Mouse (Mus musculus) myocyte (in vitro differentiated cells): ENCODE measurements at regions not wholly inside any gene's neighbourhood (a gene's known extent, or its start where the extent isn't known, plus 50 kb on each side); places are given as distances from the start of the nearest gene placed in this dataset.

Experiments
- CEBPB ChIP-seq: IDR thresholded peaks from 2 replicates; pipeline ENCODE4 v1.6.1; 2011; ENCODE audit warnings: mild to moderate bottlenecking, moderate library complexity; ENCODE audit not compliant: poor library complexity, insufficient read depth, severe bottlenecking
- E2F4 ChIP-seq: IDR thresholded peaks from one replicate; pipeline ENCODE4 v1.6.1; 2011; ENCODE audit warnings: mild to moderate bottlenecking, control low read depth, moderate library complexity; ENCODE audit not compliant: insufficient read depth
- MAX ChIP-seq: IDR thresholded peaks from one replicate; pipeline ENCODE4 v1.6.1; 2011; ENCODE audit warnings: low read depth, mild to moderate bottlenecking, control low read depth
- MYOD1 ChIP-seq, 3 experiments: IDR thresholded peaks; one replicate each; pipeline ENCODE4 v1.6.1; 2011; ENCODE audit warnings: control low read depth in 2 of 3, low read depth in 2 of 3, mild to moderate bottlenecking in 2 of 3, moderate library complexity in 1 of 3; ENCODE audit not compliant: insufficient read length in 2 of 3, control insufficient read depth in 1 of 3
- MYOG ChIP-seq, 3 experiments: IDR thresholded peaks; one replicate each; pipeline ENCODE4 v1.6.1; 2011; ENCODE audit warnings: control low read depth in 2 of 3, low read depth in 2 of 3, mild to moderate bottlenecking in 2 of 3; ENCODE audit not compliant: insufficient read length in 2 of 3, control insufficient read depth in 1 of 3, insufficient read depth in 1 of 3
- POLR2A ChIP-seq: IDR thresholded peaks from one replicate; pipeline ENCODE4 v1.6.1; 2011; ENCODE audit warnings: low read depth, mild to moderate bottlenecking, control low read depth, moderate library complexity; ENCODE audit not compliant: insufficient read length
- POLR2AphosphoS2 ChIP-seq: IDR thresholded peaks from one replicate; pipeline ENCODE4 v1.6.1; 2011; ENCODE audit warnings: low read depth, control low read depth; ENCODE audit not compliant: insufficient read length
- REST ChIP-seq: IDR thresholded peaks from one replicate; pipeline ENCODE4 v1.6.1; 2011; ENCODE audit warnings: mild to moderate bottlenecking, control low read depth, moderate library complexity; ENCODE audit not compliant: insufficient read depth, insufficient read length
- TCF12 ChIP-seq: IDR thresholded peaks from one replicate; pipeline ENCODE4 v1.6.1; 2011; ENCODE audit warnings: mild to moderate bottlenecking, control low read depth; ENCODE audit not compliant: poor library complexity, insufficient read depth, severe bottlenecking
- USF1 ChIP-seq: IDR thresholded peaks from one replicate; pipeline ENCODE4 v1.6.1; 2011; ENCODE audit warnings: low read depth, mild to moderate bottlenecking, control low read depth, moderate library complexity

GRCm38 (mm10) chr4:7527718-7528117, 711.1 kb downstream of the Car8 start:
- TF ChIP-seq MYOG (IDR thresholded peaks at IDR 0.05; ENCODE audit: control insufficient read depth in 1 of 3, insufficient read depth in 1 of 3, insufficient read length in 2 of 3, low read depth in 2 of 3) (no peak), E2F4 (no peak), POLR2A (no peak), MYOD1 (IDR thresholded peaks at IDR 0.05; ENCODE audit: control insufficient read depth in 1 of 3, insufficient read length in 2 of 3, low read depth in 2 of 3) (no peak), POLR2AphosphoS2 (no peak), CEBPB (no peak), USF1 (no peak), MAX (no peak), REST (no peak), TCF12 (no peak)
